Mouse (Mus musculus) heart, postnatal 0 days (tissue): ENCODE measurements around the gene Stmn1.

Source experiments
- CTCF ChIP-seq: IDR thresholded peaks from 2 replicates; pipeline ENCODE4 v1.5.1; 2016; ENCODE audit warnings: antibody characterized with exemption, control low read depth, low read depth
- EP300 ChIP-seq: IDR thresholded peaks from 2 replicates; pipeline ENCODE4 v1.6.1; 2016; ENCODE audit warnings: antibody characterized with exemption, low read depth

DNA sequence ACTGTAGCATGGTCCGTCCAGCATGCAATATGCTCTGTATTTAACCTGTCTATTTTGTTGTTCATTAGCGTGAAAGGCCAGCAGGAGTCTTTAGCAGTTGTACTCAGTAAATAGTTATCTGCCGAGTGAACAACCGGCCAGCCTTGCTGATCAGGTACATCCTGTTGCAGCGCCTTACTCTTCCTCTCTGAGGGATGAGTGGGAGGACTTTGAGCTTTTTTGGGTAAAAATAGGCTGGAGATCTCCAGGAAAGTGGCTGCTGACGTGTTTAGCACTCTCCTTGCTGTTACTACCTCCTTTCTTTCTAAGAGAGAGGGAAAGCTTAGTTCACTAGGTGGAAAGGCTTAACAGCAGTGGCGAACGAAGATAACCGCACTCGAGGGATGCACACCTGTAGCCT, 49.6 kb downstream of the Stmn1 start:
- TF ChIP-seq CTCF: no peak
- no peak for TF ChIP-seq EP300
